Mouse (Mus musculus) neutrophil, adult 5-6 weeks (primary cell): ENCODE measurements around the gene Hoxa3. TPM values are rescaled to one million over a fixed set of nuclear protein-coding genes. Genes with fewer than 3 reads are reported as not detected.
A peak's percentile ranks its signal among the peaks of the same experiment; 100 is the strongest.

Experiments used
- ATAC-seq: fragments of 151-379, 151-347 bp; 2 replicates; pipeline ENCODE4 v1.8.0; 2017; ENCODE audit warnings: mild to moderate bottlenecking, moderate TSS enrichment; ENCODE audit not compliant: insufficient number of reproducible peaks, poor library complexity, low FRiP score, severe bottlenecking; ENCODE audit errors: extremely low read depth
- total RNA-seq: library from RNA; stranded (forward); fragments of 200-1000 nt; gene quantifications from 2 replicates; pipeline ENCODE4 v1.2.3, GENCODE M21; 2017

Gene Hoxa3
- total RNA-seq, 1 experiment from 2014 or later: not detected

- ATAC-seq: no peak
Measured at GRCm38 (mm10) chr6:52222729-52223128, 9.6 kb upstream of the Hoxa3 start.

DNA sequence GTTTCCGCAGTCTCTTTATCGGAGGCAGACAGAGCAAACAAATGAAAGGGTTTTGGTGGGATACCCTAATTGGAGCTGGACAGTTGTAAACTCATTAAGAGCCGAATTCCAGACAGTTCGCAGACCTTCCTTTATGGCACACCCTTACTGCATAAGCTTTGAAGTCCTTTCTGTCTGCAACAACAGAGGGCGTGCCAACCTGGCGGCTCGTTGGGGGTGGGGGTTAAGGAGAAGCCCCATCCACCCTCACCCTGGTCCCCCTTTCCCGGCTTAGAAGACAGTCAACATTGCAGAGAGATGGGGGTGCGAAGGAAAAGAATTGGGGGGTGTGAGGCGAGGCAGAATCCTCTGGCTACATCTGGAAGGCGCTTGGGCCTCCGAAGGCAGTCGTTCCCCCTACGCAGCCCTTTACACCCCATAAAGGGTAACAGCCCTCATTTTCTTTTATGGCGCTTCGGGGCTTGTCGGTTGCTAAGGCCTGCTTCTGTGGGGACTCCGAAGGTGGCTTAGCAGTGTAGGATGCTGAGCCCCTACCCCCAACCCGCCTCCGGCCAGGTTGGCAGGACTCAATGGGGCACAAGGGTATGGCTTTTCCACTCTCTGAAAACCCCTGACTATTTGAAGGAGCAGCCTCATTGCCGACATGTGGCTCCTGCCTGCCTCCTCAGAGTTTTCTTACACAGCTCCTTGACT lies 9.0 kb upstream of the Hoxa3 start:
- no peak for ATAC-seq

DNA sequence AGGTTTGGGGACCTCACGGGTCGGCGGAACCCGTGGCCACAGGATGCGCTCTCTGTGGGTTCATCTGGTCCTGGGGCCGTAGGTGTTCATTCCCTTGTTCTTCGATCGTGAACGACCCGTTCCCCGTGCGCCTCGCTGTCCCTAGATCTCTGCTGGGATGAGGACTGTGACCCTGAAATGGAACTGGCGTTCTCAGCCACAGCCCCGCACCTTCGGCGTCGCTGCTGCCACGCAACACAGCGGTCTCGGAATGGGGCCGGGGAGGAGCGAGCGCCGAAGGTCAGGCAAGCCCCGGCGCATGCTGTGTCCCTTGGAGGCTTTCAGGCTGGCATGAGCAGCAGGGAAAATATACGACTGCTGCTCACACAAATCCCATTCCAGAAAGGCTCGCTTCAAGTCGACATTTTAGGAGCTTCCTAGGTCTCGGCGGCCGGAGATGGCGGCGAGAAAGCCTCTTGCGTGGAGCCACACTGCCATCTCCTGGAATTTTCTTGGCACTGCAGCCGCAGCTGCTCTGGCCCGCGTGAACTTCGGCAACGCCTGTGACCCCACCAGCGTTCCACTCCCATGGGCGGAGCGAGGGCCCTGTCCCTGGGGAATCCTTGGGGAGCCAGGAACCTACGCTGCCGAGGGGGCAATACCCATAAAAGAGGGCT lies 8.3 kb upstream of the Hoxa3 start, which contains the start of gene Hoxa7:
Hoxa7 (minus strand) TSS at position 518 of the 656 bp plus-strand sequence.
- peak; percentile 76 for ATAC-seq

GRCm38 (mm10) chr6:52220865-52221310 lies 7.8 kb upstream of the Hoxa3 start:
- no peak for ATAC-seq

DNA sequence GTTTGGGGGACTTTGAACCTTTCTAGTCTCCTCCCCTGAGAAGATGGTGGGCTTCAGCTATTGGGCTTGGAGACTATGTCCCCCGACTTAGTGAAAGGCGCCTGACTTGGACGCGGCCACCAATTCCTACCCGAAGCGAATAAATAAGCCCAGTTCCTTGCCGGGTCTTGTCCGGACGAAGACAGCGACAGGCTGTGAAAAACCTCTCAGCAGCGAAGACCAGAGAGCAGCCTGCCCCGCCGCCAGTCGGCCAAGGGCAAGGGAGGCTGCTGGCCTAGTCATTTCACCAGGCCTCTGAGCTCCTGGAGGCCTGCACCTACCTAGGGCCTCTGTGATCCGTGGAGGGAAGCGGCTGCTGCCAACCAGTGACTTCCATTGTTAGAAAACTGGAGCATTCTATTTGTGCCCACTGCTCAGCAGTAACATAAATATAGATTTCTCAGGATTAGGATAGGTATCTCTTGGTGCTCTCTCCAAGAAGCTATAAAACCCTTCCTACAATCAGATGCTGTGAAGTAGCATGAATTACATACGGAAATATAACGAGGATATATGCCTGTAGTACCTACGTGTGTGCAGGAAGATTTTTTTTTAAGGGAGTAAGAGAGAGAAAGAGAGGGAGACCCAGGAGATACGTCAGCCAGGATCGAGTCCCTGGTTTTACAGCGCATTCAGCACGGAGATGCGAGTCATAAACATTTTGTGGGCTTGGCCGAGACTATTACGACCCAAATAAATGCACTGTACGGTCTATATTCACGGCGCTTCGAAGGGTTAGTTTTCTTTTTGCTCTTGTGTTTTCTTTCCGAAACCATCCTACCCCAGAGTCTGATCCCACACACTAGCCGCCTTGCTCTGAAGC lies 7.1 kb upstream of the Hoxa3 start:
- ATAC-seq: no peak

GRCm38 (mm10) chr6:52219234-52219942 lies 6.3 kb upstream of the Hoxa3 start:
- ATAC-seq: no peak

- ATAC-seq: no peak
Measured at GRCm38 (mm10) chr6:52218643-52219215, 5.6 kb upstream of the Hoxa3 start.

DNA sequence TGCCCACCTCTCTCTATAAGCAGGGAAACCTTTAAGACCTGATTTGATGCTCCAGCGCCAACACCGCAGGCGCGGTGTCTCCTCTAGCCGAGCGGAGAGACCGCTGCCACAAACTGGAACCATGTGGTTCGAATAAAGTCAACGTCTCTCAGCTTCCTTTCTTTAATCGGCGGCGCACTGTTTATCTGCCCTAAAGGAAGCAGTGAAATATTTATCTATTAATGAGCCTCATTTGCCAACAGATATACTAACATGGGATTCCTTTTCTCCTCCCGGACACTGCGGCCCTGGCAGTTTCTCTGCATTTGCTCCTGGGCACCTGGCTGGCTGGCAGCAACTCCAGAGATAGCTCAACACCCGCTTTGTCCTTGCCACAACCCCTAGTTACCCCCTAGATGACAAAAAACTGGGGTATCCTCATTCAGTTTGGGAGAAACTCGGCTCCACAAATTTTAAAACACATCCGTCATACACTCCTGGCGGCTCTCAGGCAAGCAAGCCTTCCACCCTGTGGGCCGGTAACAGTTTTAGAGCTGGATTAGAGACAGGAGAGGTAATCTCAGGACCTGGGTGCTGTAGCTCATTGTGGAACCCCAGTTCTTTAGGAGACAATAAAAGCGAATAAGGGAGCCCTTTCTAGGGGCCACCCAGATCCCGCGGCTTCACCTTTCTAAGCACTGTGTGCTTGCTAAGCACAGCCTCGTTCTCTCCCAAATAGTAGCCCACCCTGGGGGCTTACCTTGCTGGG lies 4.9 kb upstream of the Hoxa3 start:
- ATAC-seq: no peak

- no peak for ATAC-seq
Measured at GRCm38 (mm10) chr6:52217459-52217768, 4.3 kb upstream of the Hoxa3 start.

- no peak for ATAC-seq
Measured at GRCm38 (mm10) chr6:52216691-52217458, 3.7 kb upstream of the Hoxa3 start.

DNA sequence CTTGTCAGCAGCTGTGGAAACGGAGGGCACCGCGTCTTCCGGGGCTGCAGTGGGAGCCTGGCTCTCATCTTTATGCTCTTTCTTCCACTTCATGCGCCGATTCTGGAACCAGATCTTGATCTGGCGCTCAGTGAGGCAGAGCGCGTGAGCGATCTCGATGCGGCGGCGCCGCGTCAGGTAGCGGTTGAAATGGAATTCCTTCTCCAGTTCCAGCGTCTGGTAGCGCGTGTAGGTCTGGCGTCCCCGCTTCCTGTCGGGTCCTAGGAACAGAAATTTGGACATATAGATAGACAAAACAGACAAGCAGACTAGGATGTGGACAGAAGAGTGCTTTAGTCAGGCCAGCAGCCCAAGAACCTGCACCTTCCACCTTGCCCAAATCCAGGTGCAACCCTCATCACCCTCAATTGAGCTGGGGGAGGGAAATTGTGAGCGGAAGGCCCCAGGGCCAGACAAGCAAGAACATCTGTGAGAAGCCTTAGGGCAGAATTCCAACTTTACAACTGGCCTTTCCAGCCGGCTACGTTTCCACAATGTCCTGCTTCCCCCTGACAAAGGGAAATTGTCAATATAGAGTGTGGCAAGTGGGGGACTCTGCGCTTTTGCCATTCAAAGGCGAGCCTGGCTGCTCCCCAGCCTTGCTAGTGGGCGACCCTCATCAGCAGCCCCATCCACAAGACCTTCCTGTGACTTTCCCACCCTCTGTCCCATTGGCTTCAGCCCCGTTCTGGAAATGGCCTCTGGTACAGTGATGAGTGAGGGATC lies 2.8 kb upstream of the Hoxa3 start:
- ATAC-seq: no peak

- ATAC-seq: no peak
Measured at GRCm38 (mm10) chr6:52215070-52215469, 1.9 kb upstream of the Hoxa3 start.

DNA sequence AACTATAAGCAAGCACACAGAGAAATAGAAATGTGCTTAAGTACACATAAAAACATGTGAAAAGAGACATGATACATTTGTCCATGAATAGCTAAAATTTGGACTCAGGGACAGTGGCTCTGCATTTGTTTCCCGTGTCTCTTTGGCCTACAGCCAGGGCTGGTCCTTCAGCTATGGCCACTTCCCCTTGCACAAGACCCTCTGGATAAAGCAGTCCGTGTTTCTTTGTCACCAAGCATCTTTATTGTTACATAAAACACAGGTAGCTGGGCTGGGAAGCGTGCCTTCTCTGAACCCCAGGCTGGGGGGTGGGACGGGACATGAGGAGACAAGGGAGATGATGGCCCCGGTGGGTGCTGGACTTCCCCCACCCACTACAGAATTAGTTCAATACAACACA lies 1.1 kb upstream of the Hoxa3 start:
- ATAC-seq: no peak

DNA sequence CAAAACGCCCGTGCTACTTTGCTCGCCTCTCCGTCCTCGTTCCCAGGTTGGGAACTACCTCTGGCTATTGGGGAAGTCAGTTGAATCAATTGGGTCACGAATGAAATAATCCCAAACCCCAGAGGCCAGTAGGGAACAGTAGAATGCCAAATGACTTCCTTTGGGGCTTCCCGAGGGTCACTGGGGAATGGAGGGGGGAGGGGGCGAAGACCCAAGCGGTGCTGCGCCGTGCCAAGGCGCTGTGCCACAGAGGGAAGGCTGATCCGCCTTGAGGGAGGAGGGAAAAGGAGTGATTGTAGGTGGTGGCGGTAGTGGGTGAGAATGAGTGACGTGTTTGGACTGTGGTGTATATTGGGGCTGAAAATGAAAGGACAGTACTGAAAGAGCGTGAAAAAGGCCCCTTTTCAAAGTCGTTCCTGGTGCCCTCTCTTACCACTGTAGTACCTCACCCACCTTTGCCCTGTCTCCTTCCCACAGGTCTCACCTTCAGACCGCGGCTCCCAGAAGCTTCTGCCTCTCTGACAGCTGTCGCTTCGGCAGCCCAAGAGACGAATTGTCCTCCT lies 499 bp downstream of the Hoxa3 start:
- ATAC-seq: no peak

- no peak for ATAC-seq
Measured at GRCm38 (mm10) chr6:52211961-52212360, 1.2 kb downstream of the Hoxa3 start.

- peak; percentile 59 for ATAC-seq
Measured at GRCm38 (mm10) chr6:52211170-52211935, 1.8 kb downstream of the Hoxa3 start.
